Mouse (Mus musculus): Measurements from ENCODE around the gene Parvg. TPM values are rescaled to one million over a fixed set of nuclear protein-coding genes. Genes with fewer than 3 reads are reported as not detected.

Gene Parvg
- polyA plus RNA-seq, 1 experiment from 2014 or later: 1.6 TPM

DNA sequence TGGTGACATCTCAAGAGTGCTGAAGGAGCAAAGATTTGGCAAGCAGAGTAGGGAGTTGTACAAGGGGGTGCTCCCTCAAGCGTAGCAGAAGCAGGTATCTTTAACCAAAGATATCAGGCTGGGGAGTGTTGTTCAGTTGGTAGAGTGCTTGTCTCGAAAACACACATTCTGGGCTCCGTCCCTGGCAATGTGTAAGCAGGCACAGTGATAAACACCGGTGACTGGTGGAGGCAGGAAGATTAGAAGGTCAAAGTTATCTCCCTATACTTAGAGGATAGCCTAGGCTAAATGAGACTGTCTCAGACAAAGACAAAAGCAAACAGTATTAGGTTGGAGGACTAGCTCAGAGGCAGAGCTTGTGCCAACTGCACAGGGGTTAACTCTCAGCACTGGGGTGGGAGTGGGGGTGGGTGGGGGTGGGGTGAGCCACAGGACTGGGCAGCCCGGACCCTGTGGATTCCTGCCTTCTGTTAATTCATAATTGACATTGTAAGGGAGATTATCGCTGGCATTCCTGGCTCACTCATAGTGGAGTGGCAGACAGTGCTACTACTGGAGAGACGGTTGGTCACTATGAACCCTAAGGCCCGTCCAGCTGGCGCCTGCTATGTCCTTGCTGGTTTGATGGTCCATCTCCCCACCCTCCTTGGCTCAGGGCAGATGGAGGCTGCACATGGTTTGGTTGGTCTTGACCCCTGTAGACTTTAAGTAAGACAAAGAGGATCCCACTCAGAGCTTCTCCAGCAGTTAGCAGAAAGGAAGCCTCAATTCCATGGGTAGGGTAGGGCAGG, 12.3 kb upstream of the Parvg start:
- H3K4me1 ChIP-seq: peaks cover 39% of the 10 kb centered on the region
- H3K27me3 ChIP-seq: peaks cover 7% of the 10 kb centered on the region; the same call in 1 of the 2 replicates
- no peak overlapping the region for H3K4me2 ChIP-seq (replicated peaks)
- no peak overlapping the region for H3K9ac ChIP-seq
- no peaks in the 10 kb centered on the region for H3K36me3 ChIP-seq
- WGBS: 82% methylated on average over 9 of the region's 9 CpGs
- no peak overlapping the region for H3K4me3 ChIP-seq
- no peak for ATAC-seq (ENCODE audit: low FRiP score, low read depth)
- no peak overlapping the region for H3K27ac ChIP-seq
- H3K9me3 ChIP-seq: no peaks in the 10 kb centered on the region

DNA sequence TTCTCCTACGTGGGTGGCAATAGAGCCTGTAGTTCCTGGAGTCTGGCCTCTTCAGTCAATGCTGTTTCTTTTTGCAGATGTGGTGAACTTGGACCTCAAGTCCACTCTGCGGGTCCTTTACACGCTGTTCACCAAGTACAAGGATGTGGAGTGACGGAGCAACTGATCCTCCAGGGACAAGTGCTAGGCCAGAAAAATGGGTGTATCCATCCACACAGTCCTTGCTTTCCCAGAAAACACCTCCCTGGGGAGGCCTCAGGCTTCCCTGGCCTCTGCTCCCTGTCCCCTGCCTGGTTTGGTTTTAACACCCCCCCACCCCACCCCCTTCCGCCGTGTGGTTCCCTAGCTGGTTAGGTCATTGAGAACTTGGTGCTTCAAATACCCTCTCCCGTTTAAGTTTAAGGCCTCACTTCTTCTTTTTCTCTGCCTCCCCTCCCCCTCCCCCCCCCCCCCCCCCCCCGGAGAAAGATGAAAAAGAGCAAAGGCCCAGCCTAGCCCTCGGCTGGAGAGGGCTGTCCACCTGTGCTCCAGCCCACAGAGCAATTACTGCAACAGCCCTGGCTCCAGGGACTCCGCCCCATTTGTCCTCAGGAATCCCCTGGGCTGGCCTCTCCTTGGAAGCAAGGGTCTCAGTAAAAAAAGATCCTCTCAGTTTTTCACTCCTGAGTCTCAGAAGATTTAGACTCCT, 10.8 kb upstream of the Parvg start:
- H3K9ac ChIP-seq: no peak overlapping the region

DNA sequence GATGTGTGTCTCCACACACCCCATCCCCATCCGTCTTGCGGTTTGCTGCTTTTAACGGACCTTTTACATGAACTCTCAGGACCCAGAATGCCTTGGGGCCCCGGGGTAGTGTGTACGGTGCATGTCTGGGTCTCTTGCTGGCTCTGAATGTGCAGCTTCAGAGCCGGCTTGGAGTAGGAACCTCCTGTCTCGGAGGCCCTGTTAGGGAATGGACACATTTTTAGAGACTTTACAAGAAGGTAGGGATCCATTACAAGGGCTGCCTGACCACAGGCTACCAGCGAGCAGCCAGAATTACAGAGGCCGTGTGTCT, 10.3 kb upstream of the Parvg start:
- Histone ChIP-seq H3K4me2 (replicated peaks) (peak overlapping the region; percentile 42), H3K9me3 (peaks cover 5% of the 10 kb centered on the region; the same call in 1 of the 2 replicates), H3K36me3 (no peaks in the 10 kb centered on the region), H3K4me3 (no peak overlapping the region), H3K9ac (no peak overlapping the region), H3K27me3 (peaks cover 7% of the 10 kb centered on the region; the same call in 1 of the 2 replicates), H3K4me1 (peaks cover 39% of the 10 kb centered on the region), H3K27ac (peak overlapping the region; percentile 61; the same call in 1 of the 2 replicates)
- WGBS: 12% methylated on average over 9 of the region's 9 CpGs
- ATAC-seq (ENCODE audit: low FRiP score, low read depth): peak; percentile 70

More for the DNA sequence above, 10.8 kb upstream of the Parvg start:
- H3K4me2 ChIP-seq (replicated peaks): peak overlapping the region; percentile 42
- peaks cover 39% of the 10 kb centered on the region for H3K4me1 ChIP-seq
- 45% methylated on average over 9 of the region's 10 CpGs for WGBS
- H3K36me3 ChIP-seq: no peaks in the 10 kb centered on the region
- peaks cover 5% of the 10 kb centered on the region; the same call in 1 of the 2 replicates for H3K9me3 ChIP-seq
- ATAC-seq (ENCODE audit: low FRiP score, low read depth): peak; percentile 30
- H3K27ac ChIP-seq: peak overlapping the region; percentile 61; the same call in 1 of the 2 replicates
- no peak overlapping the region for H3K4me3 ChIP-seq
- peaks cover 7% of the 10 kb centered on the region; the same call in 1 of the 2 replicates for H3K27me3 ChIP-seq

DNA sequence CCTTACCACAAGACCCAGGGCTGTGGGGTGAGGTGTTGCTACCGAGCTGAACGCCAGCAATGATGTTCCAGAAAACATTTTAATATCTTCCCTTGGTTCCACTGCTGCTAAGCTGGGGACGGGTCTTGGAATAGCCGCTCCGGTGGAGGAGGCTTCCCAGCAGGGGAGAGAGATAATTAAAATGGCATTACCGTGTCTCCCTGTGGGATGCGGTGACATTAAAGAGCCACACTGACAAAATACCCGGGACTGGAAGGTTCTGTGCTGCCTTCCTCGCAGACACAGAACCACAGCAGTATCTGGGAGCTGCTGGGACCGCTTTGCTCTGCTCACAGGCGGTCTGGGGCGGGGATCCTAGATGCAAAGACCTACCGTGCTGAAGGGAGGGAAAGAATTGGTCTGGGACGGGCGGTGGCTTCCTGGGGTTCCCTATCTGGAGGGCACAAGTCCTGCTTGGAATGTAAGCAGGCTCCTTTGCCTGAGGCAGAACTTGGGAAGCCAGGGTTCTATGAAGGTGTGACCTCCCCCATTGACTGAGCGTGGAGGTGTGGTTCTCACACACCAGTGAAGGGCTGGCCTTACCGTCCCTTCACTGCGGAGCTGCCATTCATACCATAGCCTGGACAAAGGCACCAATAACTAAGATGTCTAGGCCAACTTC, 9.3 kb upstream of the Parvg start:
- Histone ChIP-seq H3K36me3 (no peaks in the 10 kb centered on the region), H3K4me3 (no peak overlapping the region), H3K4me2 (replicated peaks) (peak overlapping the region; percentile 42), H3K9ac (0 out of 2 replicates have a peak overlapping the region, but pooled peaks have one; percentile 19), H3K4me1 (peaks cover 39% of the 10 kb centered on the region), H3K27me3 (peaks cover 7% of the 10 kb centered on the region; the same call in 1 of the 2 replicates), H3K9me3 (peaks cover 5% of the 10 kb centered on the region; the same call in 1 of the 2 replicates), H3K27ac (peak overlapping the region; percentile 61; the same call in 1 of the 2 replicates)
- WGBS: 20% methylated on average over 18 of the region's 18 CpGs
- ATAC-seq (ENCODE audit: low FRiP score, low read depth): no peak

DNA sequence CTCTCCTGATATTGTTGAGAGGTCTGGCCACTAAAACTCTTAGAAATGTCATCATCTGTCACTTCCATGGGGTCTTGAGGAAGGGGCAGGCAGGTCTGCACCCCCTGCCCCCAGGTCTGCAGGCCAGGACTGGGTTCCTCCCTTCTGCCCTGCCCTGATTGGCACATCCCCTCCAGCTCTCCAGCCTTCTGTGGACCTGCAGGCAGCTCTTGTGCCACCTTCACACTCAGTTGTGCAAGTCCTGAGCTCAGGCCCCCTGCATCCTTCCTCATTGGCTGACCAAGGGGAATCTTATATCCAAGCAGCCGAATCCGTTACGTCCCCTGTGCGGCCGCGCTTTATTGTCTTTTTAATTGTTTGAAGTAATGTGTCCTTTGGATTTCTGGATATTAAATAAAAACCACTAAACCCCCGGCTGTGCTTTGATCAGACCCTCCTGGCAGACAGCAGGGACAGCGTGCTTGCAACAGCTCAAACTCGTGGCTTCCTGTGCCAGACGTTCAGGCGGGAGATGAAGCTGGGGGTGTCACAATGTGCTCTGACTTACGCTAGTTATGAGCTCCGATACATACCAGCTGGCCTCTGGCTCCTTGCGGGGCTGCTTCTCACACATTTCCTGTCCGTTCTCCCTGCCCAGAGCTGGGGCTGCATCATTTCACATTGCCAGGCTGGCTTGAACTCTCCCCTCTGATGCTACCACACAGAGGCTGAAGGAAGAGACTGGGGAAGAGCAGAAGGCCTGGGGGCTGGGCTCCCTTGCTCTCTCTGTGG, 8.4 kb upstream of the Parvg start:
- no peak overlapping the region for H3K4me3 ChIP-seq

DNA sequence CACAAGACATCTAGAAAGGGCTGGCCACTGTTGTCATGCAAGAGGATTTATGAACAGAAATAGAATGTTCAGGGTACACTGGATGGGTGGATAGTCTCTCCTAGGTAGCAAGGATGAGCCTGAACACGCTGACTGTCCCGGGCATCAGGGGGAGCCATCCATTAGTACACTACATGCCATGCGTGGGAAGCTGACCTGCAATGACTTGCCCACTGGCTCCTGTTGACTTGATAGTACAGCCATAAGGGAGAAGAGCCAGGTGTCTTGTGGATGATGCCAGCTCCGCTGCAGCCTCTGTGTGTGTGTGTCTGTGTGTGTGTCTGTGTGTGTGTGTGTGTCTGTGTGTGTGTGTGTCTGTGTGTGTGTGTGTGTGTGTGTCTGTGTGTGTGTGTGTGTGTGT, 4.4 kb upstream of the Parvg start:
- 84% methylated on average over 4 of the region's 4 CpGs for WGBS
- Histone ChIP-seq H3K4me3 (no peak overlapping the region), H3K27ac (no peak overlapping the region), H3K4me1 (peaks cover 23% of the 10 kb centered on the region), H3K9ac (no peak overlapping the region), H3K9me3 (peaks cover 5% of the 10 kb centered on the region; the same call in 1 of the 2 replicates), H3K36me3 (no peaks in the 10 kb centered on the region), H3K27me3 (peaks cover 7% of the 10 kb centered on the region; the same call in 1 of the 2 replicates), H3K4me2 (replicated peaks) (no peak overlapping the region)
- ATAC-seq (ENCODE audit: low FRiP score, low read depth): no peak

More for the DNA sequence above, 8.4 kb upstream of the Parvg start:
- WGBS: 24% methylated on average over 15 of the region's 15 CpGs
- Histone ChIP-seq H3K27me3 (peaks cover 7% of the 10 kb centered on the region; the same call in 1 of the 2 replicates), H3K4me1 (peaks cover 44% of the 10 kb centered on the region), H3K36me3 (no peaks in the 10 kb centered on the region), H3K9me3 (peaks cover 5% of the 10 kb centered on the region; the same call in 1 of the 2 replicates), H3K4me2 (replicated peaks) (no peak overlapping the region), H3K9ac (no peak overlapping the region), H3K27ac (no peak overlapping the region)
- ATAC-seq (ENCODE audit: low FRiP score, low read depth): no peak

DNA sequence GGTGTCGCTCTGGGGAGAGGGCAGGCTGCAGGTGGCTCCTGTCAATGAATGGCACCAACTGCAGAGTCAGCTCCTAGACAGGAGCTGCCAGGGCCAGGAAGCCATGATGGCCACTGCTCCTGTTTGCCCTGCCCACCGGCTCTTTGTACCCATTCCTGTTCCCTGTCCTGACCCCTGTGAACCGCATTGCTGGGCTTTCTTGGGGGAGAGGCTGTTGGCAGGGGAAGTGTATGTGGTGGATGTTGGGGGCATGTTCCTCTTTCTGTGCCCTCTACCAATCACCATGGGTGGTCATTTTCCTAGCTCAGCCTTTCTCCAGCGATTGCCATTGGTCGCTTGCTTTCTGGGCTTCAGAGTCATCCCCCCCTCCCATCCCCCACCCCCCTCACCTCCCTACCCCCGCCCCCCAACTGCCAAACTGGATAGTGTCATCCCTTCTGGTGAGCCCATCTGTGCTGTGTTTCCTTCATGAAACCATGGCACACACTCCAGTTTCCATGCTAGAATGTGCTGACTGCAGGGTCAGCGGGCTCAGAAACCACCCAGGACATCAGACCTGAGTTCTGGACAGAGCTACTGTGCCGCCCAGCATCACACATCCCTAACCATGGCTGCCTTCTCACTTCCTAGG, 2.2 kb upstream of the Parvg start:
- Histone ChIP-seq H3K9ac (no peak overlapping the region), H3K4me1 (peaks cover 12% of the 10 kb centered on the region), H3K27me3 (no peaks in the 10 kb centered on the region), H3K4me3 (no peak overlapping the region), H3K27ac (no peak overlapping the region), H3K36me3 (no peaks in the 10 kb centered on the region), H3K9me3 (peaks cover 5% of the 10 kb centered on the region; the same call in 1 of the 2 replicates), H3K4me2 (replicated peaks) (no peak overlapping the region)
- no peak for ATAC-seq (ENCODE audit: low FRiP score, low read depth)
- WGBS: 75% methylated on average over 8 of the region's 8 CpGs

DNA sequence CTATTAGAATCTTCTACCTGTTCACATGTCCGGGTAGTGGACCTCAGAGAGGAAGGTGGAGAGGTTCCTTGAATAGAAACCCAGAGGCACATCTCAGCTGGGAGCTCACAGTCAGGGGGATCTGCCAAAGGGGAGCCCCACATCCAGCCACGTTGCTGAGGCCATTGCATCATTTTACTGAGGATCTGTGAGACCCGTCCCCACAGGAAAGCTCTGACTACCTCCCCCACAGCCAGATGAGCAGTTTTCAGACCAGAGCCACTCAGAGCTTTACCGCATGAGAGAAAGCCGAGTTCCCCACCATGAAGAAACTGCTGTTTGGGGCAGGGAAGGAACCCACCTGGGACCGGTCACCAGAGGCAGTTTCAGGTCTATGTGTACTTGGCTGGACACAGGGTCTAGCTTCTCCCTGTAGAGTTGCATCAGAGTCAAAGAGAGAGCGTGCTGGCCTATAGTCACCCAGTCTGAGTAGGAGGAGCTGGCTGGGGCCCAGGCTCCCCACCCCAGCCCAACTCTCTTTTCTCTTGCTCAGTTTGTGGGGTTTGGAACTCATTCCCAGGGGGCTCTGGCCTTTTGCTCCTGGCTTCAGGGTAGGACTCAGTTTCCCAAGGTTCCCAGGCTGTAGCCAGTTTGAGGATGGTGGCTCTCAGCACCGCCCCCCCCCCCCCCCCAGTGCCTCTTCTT, 1.2 kb downstream of the Parvg start:
- Histone ChIP-seq H3K4me1 (peaks cover 16% of the 10 kb centered on the region), H3K9me3 (no peaks in the 10 kb centered on the region), H3K4me2 (replicated peaks) (no peak overlapping the region), H3K9ac (no peak overlapping the region), H3K27ac (no peak overlapping the region), H3K36me3 (no peaks in the 10 kb centered on the region), H3K27me3 (no peaks in the 10 kb centered on the region), H3K4me3 (no peak overlapping the region)
- no peak for ATAC-seq (ENCODE audit: low FRiP score, low read depth)
- WGBS: 67% methylated on average over 8 of the region's 8 CpGs

DNA sequence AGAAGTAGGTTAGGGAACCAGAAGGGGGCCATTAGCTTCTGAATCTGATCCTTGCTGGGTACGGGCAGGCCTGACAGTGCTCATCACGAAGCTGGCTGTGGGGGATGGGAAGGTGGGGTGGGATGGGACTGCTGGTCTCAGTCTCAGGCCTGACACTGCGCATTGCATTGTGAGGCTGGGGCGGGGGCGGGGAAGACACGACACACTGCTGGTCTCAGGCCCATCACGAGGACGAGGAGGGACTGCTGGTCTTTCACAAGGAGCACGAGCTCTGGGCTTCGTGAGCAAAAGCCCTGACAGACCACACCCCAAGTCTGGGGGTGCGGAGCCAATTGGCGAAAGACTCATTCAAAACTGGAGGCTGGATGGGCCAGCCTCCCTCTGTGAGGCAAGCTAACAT, 1.9 kb downstream of the Parvg start:
- no peak overlapping the region for H3K9ac ChIP-seq
- WGBS: 45% methylated on average over 12 of the region's 12 CpGs
- ATAC-seq (ENCODE audit: low FRiP score, low read depth): no peak
- H3K4me2 ChIP-seq (replicated peaks): no peak overlapping the region
- peaks cover 9% of the 10 kb centered on the region for H3K4me1 ChIP-seq
- H3K27me3 ChIP-seq: no peaks in the 10 kb centered on the region
- H3K36me3 ChIP-seq: no peaks in the 10 kb centered on the region
- H3K9me3 ChIP-seq: no peaks in the 10 kb centered on the region
- no peak overlapping the region for H3K27ac ChIP-seq
- no peak overlapping the region for H3K4me3 ChIP-seq

DNA sequence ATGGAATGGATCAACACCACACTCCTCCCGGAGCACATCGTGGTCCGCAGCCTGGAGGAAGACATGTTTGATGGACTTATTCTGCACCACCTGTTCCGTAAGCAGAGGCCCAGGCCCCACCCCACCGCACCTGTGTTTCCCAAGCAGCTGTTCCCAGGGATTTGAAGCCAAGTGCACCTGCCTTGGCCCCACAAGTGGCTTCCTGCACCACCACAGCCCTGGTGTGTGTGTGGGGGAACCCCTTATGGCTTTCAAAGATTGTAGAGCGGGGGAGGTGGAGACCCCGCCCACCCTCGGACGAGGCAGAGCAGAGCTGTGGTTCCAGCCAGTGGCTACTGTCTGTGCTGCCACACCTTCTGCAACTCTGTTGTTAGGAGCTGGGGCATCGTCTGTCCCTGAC, 5.0 kb downstream of the Parvg start:
- H3K4me3 ChIP-seq: no peak overlapping the region
- H3K27ac ChIP-seq: no peak overlapping the region
- ATAC-seq (ENCODE audit: low FRiP score, low read depth): no peak
- H3K9ac ChIP-seq: no peak overlapping the region
- no peaks in the 10 kb centered on the region for H3K27me3 ChIP-seq
- WGBS: 72% methylated on average over 10 of the region's 10 CpGs
- no peaks in the 10 kb centered on the region for H3K36me3 ChIP-seq
- H3K4me1 ChIP-seq: peaks cover 9% of the 10 kb centered on the region
- no peaks in the 10 kb centered on the region for H3K9me3 ChIP-seq
- no peak overlapping the region for H3K4me2 ChIP-seq (replicated peaks)

DNA sequence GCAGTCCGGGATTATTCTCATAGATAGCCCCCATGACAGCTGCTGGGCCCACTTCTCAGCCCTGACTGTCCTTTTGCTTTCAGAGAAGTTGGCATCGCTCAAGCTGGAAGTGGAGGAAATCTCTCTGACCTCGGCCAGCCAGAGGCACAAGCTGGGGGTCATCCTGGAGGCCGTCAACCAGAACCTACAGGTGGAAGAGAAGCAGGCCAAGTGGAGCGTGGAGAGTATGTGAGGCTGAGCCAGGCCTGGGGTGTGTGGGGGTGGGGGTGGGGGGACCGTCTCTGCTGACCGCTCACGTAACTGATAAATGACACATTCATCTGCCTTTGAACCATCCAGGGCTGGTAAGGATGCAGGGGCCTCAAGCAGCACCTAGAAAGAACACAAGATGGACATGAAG, 6.1 kb downstream of the Parvg start:
- H3K27me3 ChIP-seq: no peaks in the 10 kb centered on the region
- H3K36me3 ChIP-seq: no peaks in the 10 kb centered on the region
- H3K4me2 ChIP-seq (replicated peaks): no peak overlapping the region
- no peaks in the 10 kb centered on the region for H3K9me3 ChIP-seq
- H3K9ac ChIP-seq: no peak overlapping the region
- 90% methylated on average over 8 of the region's 8 CpGs for WGBS
- no peak overlapping the region for H3K27ac ChIP-seq
- H3K4me1 ChIP-seq: peaks cover 8% of the 10 kb centered on the region
- H3K4me3 ChIP-seq: no peak overlapping the region
- no peak for ATAC-seq (ENCODE audit: low FRiP score, low read depth)
